Mouse (Mus musculus) T-helper 1 cell (primary cell): ENCODE results near the gene S1pr2.
"Not testable (repeated sequence)": the region's sequence is repeated elsewhere in the genome, so short reads cannot be mapped to it uniquely, and the experiment has no call there.

Experiments used
- in situ Hi-C: fragments of 300-600 bp; cut with MboI, MseI; formaldehyde crosslinking; loops from one replicate; pipeline ENCODE4 v1.15.1; 2025; ENCODE audit warnings: high pct_unique_total_duplicates

The S1pr2 gene

DNA sequence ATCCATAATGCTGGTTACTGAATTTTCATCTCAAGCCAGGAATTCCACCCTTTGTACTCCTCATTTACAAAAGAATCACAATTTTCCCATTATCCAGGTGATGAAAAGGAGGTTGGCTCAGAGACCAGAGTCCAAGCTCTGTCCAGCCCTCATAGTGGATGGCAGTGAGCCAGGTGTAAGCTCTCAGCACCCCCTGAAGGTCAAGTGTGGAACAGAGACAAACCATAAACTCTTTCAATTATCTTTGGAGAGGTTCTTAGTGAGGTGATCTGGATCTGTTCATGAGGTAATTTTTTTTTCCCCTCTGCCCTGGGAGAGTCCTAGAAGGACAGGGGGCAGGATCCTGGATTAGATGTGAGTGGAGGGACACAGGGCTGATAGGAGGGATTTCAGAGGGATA lies 24.2 kb upstream of the S1pr2 start:
- in situ Hi-C loops = no loop called here

- in situ Hi-C loops = not testable (repeated sequence)
These were observed 21.8 kb upstream of the S1pr2 start for GRCm38 (mm10) chr9:20998337-20998736.

DNA sequence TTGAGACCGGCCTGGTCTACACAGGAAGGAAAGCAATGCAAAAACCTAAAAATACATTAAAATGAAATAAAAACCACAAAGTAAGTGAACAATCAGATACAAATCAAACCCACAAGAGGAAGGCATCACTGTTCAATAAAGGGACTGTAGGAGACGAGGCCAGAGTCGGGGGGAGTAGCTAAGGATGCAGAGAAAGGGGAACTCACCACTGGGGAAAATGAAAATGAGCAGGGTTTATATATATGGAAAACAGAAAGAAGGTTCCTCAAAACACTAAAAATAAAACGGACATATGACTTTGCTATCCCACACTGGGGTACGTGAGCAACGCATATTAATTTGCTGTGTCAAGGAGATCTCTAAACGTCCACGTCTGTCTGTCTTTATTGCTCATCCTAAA lies 20.5 kb upstream of the S1pr2 start:
- in situ Hi-C loops = no loop called here

DNA sequence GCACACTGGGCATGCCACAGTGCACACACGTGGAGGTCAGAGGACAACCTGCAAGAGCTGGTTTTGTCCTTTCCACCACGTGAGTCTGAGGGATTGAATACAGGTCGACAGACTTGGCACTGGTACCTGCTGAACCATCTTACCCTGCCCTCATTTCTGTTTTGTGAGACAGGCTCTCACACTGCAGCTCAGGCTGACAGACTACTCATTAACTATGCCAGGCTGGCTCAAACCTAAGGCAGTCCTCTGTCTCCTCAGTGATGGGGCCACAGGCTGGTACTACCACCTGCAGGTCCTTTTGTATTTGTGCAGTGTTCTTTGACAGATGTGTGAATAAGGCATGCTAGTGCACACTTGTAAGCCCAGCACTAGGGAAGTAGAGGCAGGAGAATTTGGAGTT lies 18.5 kb upstream of the S1pr2 start:
- in situ Hi-C loops = no loop called here

DNA sequence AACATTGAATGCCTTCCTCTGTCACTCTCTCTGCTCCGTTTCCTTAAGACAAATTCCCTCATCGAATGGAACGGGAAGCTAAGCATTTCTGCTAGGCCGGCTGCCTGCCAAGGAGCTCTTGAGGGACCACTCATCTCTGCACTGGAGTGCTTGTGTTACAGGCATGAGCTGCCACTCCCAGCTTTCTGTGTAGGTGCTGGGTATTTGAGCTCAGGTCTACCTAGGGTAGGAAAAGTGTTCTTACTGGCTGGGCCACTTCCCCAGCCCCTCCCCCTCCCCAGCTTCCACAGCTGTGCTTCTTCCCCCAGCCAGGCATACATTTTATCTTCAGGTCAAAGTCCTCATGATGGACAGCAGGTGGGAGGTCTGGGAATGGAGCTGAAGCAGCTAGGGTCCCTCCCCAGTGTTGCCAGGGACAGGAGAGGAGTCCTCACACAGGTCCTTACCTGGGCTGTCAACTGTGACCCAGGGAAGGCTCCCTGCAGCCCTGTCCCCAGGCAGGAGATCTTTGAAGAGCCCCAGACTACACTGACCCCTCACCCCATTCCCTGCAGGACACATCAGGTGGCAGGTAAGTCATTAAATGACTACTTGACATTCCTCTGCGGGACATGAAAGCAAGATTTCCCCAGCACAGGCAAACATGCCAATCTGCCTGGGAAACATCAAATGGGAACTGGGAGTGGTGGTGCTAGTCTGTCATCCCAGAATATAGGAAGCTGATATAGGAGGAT lies 16.8 kb upstream of the S1pr2 start:
- in situ Hi-C loops = loop anchor here (5.0 kb wide), 1 partner anchor 81 kb away; no protein-coding TSS in a partner anchor

GRCm38 (mm10) chr9:20991587-20991986 lies 15.0 kb upstream of the S1pr2 start:
- in situ Hi-C loops = loop anchor here (5.0 kb wide), 1 partner anchor 79 kb away; no protein-coding TSS in a partner anchor

GRCm38 (mm10) chr9:20990861-20991260 lies 14.3 kb upstream of the S1pr2 start:
- in situ Hi-C loops = loop anchor here (5.0 kb wide), 1 partner anchor 79 kb away; no protein-coding TSS in a partner anchor

DNA sequence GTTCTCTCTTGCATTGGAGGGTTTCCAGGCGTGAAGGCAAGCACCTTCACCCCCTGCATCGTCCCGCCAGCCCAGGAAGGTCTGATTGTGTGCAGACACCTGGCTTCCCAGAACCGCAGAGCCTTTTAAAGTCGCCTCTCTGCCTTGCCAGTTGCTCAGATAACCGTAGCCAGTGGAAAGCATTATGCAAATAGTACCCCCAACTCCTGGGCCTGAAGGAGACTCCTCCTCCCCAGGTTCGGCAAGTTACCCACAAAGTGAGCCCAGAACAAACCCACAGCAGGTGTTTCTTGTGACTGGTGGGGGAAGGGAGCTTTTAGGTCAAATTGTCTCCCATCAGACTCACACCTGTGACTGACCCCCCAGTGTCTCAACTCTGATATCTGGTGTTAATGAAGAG lies 11.4 kb upstream of the S1pr2 start:
- in situ Hi-C loops = no loop called here

- in situ Hi-C loops = no loop called here
These were observed 10.5 kb upstream of the S1pr2 start for GRCm38 (mm10) chr9:20986952-20987686.

DNA sequence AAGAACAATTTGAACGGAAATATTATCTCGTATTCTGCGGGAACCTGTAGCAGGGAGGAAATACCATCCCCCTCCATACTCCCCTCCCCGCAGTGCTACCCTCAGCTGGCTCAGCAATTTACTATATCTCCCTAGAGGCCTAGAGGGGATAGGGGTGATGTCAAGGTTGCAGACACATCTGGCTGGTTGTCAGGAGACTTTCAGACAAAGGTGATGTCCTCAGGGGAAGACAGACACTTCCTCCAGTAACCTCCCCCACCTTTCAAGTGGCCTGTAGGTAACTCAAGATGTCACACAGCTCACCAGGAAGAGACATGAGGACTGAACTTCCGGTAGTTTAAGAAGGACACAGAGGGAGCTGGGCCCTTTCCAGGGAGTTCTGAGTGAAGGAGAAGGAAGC lies 6.6 kb upstream of the S1pr2 start:
- in situ Hi-C loops = no loop called here

GRCm38 (mm10) chr9:20982171-20982570 lies 5.6 kb upstream of the S1pr2 start:
- in situ Hi-C loops = no loop called here

DNA sequence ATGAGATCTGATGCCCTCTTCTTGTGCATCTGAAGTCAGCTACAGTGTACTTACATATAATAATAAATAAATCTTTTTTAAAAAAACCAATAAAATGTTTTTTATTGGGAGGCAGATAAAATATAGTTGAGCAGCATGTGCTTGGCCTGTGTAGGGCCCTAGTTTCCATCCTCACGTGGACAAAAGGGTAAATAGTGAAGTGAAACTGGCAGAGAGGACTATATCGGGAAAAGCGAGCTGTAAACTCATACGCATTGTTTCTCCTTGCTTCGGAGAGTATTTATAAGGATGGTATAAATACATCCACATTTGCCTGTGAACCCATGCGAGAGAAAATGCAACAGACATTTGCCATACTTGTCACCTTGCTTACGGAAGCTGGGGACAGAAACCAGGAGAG lies 3.2 kb upstream of the S1pr2 start:
- in situ Hi-C loops = no loop called here

DNA sequence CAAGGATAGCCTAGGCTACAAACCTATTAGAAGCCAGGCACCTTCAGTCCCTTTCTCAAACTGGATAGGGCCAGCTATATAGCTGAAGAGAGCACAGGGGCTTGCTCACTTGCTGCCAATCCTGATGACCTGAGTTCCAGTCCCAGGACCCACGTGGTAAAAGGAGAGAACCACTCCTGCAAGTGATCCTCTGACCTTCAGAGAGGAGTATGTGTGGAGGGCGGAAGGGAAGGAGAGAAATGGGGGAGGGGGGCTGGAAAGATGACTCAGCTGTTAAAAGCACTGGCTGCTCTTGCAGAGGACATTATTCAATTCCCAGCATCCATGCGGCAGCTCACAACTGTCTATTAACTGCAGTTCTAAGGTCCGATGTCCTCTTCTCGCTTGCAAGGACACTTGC lies 2.6 kb upstream of the S1pr2 start:
- in situ Hi-C loops = no loop called here

GRCm38 (mm10) chr9:20978409-20979095 lies 2.0 kb upstream of the S1pr2 start:
- in situ Hi-C loops = no loop called here

DNA sequence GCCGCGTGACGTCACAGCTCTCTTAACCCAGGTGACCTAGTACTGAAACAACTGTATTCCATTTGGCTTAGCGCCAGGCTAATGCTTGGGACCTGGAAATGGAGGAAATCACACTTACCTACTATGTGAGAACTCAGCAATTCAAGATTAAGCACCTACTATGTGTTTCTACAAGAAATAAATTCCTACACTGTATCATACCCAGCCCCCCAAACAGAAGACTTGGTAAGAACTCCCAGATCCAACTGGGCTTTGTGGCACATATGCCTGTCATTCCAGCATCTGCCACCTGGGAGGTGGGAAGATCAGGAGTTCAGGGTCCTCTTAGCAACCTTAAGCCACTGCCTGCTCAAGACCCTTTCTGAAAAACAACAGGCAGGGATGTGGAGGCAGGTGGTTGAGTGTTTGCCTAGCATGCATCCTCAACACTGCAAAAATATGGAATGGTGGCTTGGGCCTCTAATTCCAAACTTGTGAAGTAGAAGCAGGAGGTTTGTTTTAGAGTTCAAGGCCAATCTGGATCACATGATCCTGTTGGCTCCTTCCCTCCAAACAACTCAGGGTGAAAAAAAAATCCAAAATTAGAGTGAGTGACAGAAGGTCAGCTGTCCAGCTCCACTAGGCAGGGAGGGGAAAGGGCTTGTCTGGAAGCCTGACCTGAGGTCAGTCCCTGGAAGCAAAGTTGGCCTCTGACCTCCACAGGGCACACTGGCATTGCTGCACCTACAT lies 544 bp upstream of the S1pr2 start:
- in situ Hi-C loops = no loop called here

GRCm38 (mm10) chr9:20975431-20976215 lies 958 bp downstream of the S1pr2 start:
- in situ Hi-C loops = no loop called here

DNA sequence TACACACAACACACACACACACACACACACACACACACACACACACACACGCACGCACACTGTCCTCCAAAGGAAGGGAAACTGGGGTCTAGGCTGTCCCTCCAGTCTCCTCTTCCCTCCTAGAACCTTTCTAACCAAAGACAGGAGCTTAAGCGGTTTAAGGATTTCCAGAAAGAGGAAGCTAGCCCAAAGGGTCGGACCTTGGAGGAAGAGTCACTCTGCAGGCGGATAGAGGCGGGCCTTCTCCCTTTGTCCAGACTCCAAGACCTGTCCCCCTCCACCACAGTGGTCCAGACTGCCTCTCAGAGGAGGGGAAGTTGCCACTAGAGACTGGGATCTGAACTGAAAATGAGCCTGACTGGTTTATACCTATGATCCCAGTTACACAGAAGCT lies 2.9 kb downstream of the S1pr2 start:
- in situ Hi-C loops = no loop called here

DNA sequence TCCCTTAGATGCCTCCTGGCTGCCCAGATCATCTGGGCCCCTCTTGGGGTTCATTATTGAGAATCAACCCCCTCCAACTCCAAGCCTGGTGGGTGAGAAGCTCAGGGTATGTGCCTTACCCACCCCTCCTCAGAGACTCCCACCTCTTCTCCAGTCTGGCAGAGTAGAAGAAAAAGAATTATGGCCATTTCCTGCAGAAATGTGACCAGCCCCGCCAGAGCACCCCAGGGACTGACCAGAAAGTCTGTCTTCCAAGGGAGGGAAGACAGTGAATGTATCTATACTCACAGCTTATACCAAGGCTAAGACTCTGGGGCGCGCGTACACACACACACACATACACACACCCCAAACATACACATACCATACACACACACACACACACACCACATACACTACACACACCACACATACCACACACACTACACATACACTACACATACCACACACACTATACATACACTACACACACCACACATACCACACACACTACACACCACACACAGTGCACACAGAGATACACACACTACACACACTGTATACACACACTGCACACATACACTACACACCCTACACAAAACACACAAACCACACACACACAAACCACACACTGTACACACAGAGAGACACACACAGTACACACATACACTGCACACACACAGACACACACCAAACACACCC lies 3.4 kb downstream of the S1pr2 start:
- in situ Hi-C loops = no loop called here

GRCm38 (mm10) chr9:20972141-20972992 lies 4.2 kb downstream of the S1pr2 start:
- in situ Hi-C loops = no loop called here

GRCm38 (mm10) chr9:20971751-20972140 lies 4.8 kb downstream of the S1pr2 start:
- in situ Hi-C loops = no loop called here
